Mouse (Mus musculus) c-Kit-positive CD71-positive TER-119-positive erythroid progenitor cells, embryonic 14.5 days (primary cell): ENCODE results near the gene Hist1h4j.

Source experiments
- DNase-seq: peaks from one replicate; pipeline ENCODE4 v3.0.0-alpha.2; 2013; ENCODE audit warnings: low spot score

Hist1h4j gene

DNA sequence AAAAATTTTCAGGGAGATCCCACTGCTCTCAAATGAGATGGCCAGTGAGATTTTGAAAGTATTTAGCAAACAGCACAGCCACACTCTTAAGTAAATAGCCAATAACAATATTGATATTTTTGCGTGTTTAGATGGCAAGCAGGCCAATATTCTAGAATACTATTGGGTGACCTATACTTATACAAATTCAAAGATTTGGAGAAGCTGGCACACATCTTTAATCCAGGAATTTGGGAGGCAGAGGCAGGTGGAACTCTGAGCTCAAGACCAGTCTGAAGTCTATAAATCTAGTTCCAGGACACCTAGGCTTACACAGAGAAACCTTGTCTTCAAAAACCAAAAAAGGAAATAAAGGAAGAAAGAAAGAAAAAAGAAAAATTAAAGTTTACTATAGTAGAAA lies 46.8 kb downstream of the Hist1h4j start:
- peak; percentile 37 for DNase-seq

GRCm38 (mm10) chr13:21782361-21783254 lies 47.7 kb downstream of the Hist1h4j start:
- DNase-seq: peak; percentile 78

DNA sequence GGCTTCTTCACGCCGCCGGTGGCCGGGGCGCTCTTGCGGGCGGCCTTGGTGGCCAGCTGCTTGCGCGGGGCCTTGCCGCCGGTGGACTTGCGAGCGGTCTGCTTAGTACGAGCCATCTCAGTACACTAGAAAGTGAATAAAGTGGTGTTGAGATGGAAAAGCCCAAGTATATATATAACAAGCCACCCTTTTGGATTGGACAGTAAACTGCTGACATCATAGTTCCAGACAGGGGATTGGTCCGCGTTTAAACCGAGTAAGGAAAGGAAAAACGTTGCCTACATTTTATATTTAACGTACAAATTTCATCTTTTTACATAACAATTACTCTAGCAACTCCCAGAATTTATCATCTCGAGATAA lies 48.4 kb downstream of the Hist1h4j start, which contains the start of gene Hist1h3i:
Hist1h3i (minus strand) TSS at position 116 of the 363 bp plus-strand sequence.
- peak; percentile 96 for DNase-seq

DNA sequence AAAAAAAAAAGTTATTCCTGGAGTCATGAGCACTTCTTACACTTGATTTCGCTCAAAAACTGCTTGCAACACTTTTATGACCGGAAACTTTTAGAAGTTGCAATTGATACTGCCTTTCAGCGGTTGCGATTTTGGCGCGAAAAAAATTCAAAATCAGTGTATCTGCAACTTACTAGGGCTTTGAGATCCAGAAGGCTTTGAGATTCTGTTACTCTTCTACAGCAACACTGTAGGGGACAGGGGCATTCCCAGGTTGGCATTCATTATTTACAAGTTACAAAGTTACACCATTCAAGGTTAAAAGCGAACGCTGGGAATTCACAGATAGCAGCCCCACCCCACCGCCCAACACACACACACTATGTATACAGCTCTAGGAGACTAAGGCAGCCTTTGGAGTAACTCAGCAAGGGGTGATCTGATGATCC lies 48.9 kb downstream of the Hist1h4j start:
- DNase-seq: peak; percentile 73

DNA sequence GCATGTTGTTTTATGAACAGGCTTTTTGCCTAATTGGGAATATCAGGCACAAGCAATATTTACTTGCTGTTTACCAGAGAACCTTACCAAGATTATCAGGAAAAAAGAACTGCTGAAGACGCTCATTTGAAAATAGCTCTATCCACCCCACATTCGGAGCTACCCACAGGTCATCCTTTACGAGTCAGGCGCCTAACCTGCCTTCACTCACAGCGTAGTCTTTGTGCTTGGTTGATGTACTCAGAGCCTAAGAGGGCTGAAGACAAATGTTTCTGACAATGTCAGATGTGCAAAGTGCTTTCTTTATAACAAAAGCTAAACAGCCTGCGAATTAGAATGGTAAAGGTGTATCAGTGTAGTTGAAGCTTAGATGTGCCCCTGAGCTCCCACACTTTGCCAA lies 49.4 kb downstream of the Hist1h4j start:
- no peak for DNase-seq
